Mouse (Mus musculus): ENCODE measurements around the gene Olfr1141. TPM values are rescaled to one million over a fixed set of nuclear protein-coding genes. Genes with fewer than 3 reads are reported as not detected.

The Olfr1141 gene
- not detected in 2 replicates for polyA plus RNA-seq (2016; fragmentation: Nextera tagmentation; extraction: Ambion mirVana)

DNA sequence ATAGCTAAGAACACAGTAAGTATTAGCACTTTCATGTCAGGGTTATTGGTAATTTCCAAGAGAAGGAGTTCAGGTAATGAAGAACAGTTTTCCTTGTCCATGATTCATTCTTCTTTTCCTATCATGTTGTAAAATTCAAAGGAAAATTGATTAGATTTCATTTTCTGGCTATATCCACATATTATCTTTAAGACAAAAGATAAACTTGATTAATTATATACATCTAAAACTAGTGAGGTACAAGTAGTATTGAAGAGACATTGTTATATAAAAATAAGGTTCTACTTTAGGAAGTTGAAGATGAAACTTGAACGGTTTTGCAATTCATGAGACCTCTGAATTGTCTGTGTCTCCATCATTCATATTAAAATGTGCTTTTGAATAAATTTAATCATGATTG is at the start of gene Olfr1141:
Gene Olfr1141, minus strand, starts transcription at position 101 of the 400 bp plus-strand sequence.
- H3K9me3 ChIP-seq, result no peaks in the 10 kb centered on the region
- no peak for ATAC-seq (ENCODE audit: insufficient number of reproducible peaks, insufficient read depth, low FRiP score, low TSS enrichment)
- H3K27me3 ChIP-seq, result no peaks in the 10 kb centered on the region
- H3K4me2 ChIP-seq (replicated peaks), result no peak within 1 kb of the TSS
- 84% methylated on average over 1 of the region's 1 CpGs for WGBS
- no peak within 1 kb of the TSS for H3K4me3 ChIP-seq
- no peak within 1 kb of the TSS for H3K27ac ChIP-seq
- H3K4me1 ChIP-seq, result no peaks in the 10 kb centered on the region
- H3K36me3 ChIP-seq, result no peaks in the 10 kb centered on the region
- no peak within 1 kb of the TSS for H3K9ac ChIP-seq

DNA sequence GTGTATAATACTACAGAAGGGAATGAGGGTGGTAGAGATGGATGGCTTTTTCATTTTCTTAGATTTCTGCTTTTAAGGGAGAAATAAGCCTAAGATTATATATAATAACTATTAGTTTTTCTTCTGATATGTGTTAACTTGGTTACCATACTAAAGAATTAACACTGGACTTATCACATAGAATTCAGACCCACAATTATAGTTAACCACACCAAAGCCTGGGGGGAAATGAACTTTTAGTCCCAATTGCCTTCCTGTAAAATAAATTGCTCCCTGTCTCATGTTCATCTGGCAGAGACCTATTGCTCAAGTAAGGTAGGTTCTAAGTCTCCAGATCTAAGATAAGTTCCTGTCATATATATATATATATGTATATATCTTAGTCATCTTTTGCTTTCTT is 46.5 kb upstream of the Olfr1141 start, which contains the start of gene Olfr1143:
Gene Olfr1143, plus strand, starts transcription at position 301 of the 400 bp plus-strand sequence.
- H3K9ac ChIP-seq, result no peak within 1 kb of the TSS
- no peak within 1 kb of the TSS for H3K27ac ChIP-seq
- H3K4me2 ChIP-seq (replicated peaks), result no peak within 1 kb of the TSS
- no peak for ATAC-seq (ENCODE audit: insufficient number of reproducible peaks, insufficient read depth, low FRiP score, low TSS enrichment)
- H3K9me3 ChIP-seq, result no peaks in the 10 kb centered on the region
- H3K4me3 ChIP-seq, result no peak within 1 kb of the TSS
- H3K36me3 ChIP-seq, result no peaks in the 10 kb centered on the region
- no peaks in the 10 kb centered on the region for H3K27me3 ChIP-seq
- H3K4me1 ChIP-seq, result no peaks in the 10 kb centered on the region

DNA sequence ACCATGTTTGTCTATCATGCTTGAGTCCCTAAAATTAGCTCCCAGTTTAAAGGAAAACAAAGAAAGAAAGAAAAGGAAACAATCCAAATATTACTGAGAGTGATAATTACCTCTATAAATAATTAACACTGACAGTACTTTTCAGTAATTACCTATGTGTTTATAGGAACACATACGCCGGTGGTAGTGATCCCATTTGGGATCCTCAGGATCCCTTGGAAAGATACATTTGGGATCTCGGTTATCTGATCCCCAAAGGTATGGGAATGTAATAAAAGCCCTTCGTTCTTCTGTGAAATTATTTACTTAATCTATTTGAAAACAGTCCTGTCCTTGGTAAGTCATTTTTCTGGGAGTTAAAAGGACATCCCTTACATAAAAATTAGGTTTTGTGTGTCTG is 25.4 kb upstream of the Olfr1141 start, which contains the start of gene Olfr152:
Gene Olfr152, plus strand, starts transcription at position 301 of the 400 bp plus-strand sequence.
- Histone ChIP-seq H3K4me3 (no peak within 1 kb of the TSS), H3K4me1 (no peaks in the 10 kb centered on the region), H3K9ac (no peak within 1 kb of the TSS), H3K27ac (no peak within 1 kb of the TSS), H3K9me3 (no peaks in the 10 kb centered on the region), H3K36me3 (no peaks in the 10 kb centered on the region), H3K27me3 (no peaks in the 10 kb centered on the region), H3K4me2 (replicated peaks) (no peak within 1 kb of the TSS)
- WGBS, result 79% methylated on average over 4 of the region's 4 CpGs
- ATAC-seq (ENCODE audit: insufficient number of reproducible peaks, insufficient read depth, low FRiP score, low TSS enrichment), result no peak

DNA sequence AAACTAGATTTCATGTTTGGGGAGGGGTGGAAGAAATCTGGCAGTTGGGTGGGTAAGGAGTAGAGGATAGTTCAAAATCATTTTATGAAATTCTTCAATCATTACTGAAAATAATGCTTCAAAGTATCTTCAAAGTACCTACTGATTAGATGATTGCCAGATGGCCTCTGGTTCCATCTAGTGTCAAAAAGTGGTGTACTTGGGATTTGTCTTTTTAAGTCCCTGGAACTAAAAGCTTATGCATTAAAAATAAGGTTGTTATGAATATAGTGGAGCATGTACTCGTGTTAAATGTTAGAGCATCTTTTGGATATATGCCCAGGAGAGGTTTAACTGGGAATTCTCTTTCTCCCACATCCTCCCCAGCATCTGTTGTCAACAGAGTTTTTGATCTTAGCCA is 22.4 kb upstream of the Olfr1141 start:
- Histone ChIP-seq H3K9ac (no peak overlapping the region), H3K4me3 (no peak overlapping the region), H3K27ac (no peak overlapping the region), H3K27me3 (no peaks in the 10 kb centered on the region), H3K36me3 (no peaks in the 10 kb centered on the region), H3K4me1 (no peaks in the 10 kb centered on the region), H3K9me3 (no peaks in the 10 kb centered on the region), H3K4me2 (replicated peaks) (no peak overlapping the region)
- ATAC-seq (ENCODE audit: insufficient number of reproducible peaks, insufficient read depth, low FRiP score, low TSS enrichment), result no peak
- 53% methylated on average over 1 of the region's 1 CpGs for WGBS

DNA sequence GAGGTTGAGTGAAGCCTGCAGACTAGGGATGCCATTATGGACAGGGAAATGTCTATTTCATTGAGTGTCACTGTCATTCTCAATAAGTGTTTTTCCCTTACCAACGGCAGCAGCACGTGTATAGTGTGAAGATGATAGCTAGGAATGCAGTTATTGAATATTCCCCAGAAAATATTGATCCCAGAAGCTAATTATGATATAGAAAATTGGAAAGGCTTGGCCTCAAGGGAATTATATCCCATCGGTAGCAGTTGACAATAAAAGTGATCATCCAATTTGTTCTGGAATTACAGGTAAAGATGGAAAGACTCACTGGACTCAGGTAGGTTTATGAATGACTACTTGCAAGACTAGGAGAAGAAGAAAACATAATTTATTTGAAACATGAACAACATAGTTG is 10.3 kb downstream of the Olfr1141 start, which contains the start of gene Olfr1140:
Gene Olfr1140, plus strand, starts transcription at position 301 of the 400 bp plus-strand sequence.
- no peaks in the 10 kb centered on the region for H3K36me3 ChIP-seq
- no peak for ATAC-seq (ENCODE audit: insufficient number of reproducible peaks, insufficient read depth, low FRiP score, low TSS enrichment)
- WGBS, result 78% methylated on average over 3 of the region's 3 CpGs

DNA sequence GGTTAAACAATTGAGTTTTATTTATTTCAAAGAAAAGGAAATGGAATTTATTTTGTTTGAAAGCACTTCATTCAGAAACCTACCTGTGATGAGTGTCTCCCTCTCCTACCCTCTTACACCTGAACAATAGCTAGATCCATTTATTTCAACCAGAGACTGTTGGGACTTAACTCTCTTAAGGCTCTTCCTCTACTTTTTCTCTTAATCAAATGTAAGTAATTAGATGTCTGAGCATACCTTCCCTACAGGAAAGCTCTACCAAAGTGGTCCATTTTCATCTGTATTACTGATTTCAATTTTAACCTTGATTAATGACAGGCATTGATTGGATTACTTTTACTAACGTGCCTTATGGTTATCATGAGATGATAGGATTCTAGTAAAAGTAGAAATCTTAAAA is 13.9 kb downstream of the Olfr1141 start, which contains the start of gene Olfr1138:
Gene Olfr1138, minus strand, starts transcription at position 101 of the 400 bp plus-strand sequence.
- no peak within 1 kb of the TSS for H3K9ac ChIP-seq
- H3K4me2 ChIP-seq (replicated peaks), result no peak within 1 kb of the TSS
- no peaks in the 10 kb centered on the region for H3K4me1 ChIP-seq
- no peaks in the 10 kb centered on the region for H3K36me3 ChIP-seq
- no peak for ATAC-seq (ENCODE audit: insufficient number of reproducible peaks, insufficient read depth, low FRiP score, low TSS enrichment)
- H3K27me3 ChIP-seq, result no peaks in the 10 kb centered on the region
- H3K4me3 ChIP-seq, result no peak within 1 kb of the TSS
- H3K27ac ChIP-seq, result no peak within 1 kb of the TSS
- 64% methylated on average over 1 of the region's 1 CpGs for WGBS
- no peaks in the 10 kb centered on the region for H3K9me3 ChIP-seq

More for the DNA sequence above, 10.3 kb downstream of the Olfr1141 start, which contains the start of gene Olfr1140:
- Histone ChIP-seq H3K9me3 (no peaks in the 10 kb centered on the region), H3K4me1 (no peaks in the 10 kb centered on the region), H3K4me3 (no peak within 1 kb of the TSS), H3K9ac (no peak within 1 kb of the TSS), H3K27ac (no peak within 1 kb of the TSS), H3K27me3 (no peaks in the 10 kb centered on the region), H3K4me2 (replicated peaks) (no peak within 1 kb of the TSS)

DNA sequence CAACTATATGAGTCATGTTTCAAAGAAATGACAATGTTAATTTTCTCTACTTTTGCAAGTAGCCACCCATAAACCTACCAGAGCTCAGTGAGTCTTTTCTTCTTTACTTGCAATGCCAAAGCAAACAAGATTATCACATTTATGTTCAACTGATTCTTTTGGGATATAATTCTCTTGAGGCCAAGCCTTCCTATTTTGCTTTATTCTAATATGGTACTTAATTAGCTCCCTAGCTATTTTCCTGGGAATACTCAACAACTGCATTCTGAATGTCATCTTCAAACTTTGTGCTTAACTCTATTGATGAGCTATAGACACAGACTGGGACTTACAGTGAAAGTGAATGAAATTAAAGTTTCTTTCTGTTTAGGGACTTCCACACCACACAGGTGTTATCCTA is 40.7 kb downstream of the Olfr1141 start, which contains the start of gene Olfr1137:
Gene Olfr1137, minus strand, starts transcription at position 101 of the 400 bp plus-strand sequence.
- H3K9me3 ChIP-seq, result no peaks in the 10 kb centered on the region
- H3K4me1 ChIP-seq, result no peaks in the 10 kb centered on the region
- no peaks in the 10 kb centered on the region for H3K36me3 ChIP-seq
- H3K9ac ChIP-seq, result no peak within 1 kb of the TSS
- H3K27ac ChIP-seq, result no peak within 1 kb of the TSS
- ATAC-seq (ENCODE audit: insufficient number of reproducible peaks, insufficient read depth, low FRiP score, low TSS enrichment), result no peak
- H3K27me3 ChIP-seq, result no peaks in the 10 kb centered on the region
- no peak within 1 kb of the TSS for H3K4me2 ChIP-seq (replicated peaks)
- H3K4me3 ChIP-seq, result no peak within 1 kb of the TSS

Other genes with a start within 250 kb of the Olfr1141 start
- gene Pramel6, start 247.4 kb downstream of the Olfr1141 start, polyA plus RNA-seq (2016; fragmentation: Nextera tagmentation; extraction: Ambion mirVana), result not detected in 2 replicates
- gene Olfr153, start 222.2 kb downstream of the Olfr1141 start, polyA plus RNA-seq (2016; fragmentation: Nextera tagmentation; extraction: Ambion mirVana), result not detected in 2 replicates
- gene Olfr1128, start 208.4 kb downstream of the Olfr1141 start, polyA plus RNA-seq (2016; fragmentation: Nextera tagmentation; extraction: Ambion mirVana), result not detected in 2 replicates
- not detected in 2 replicates for gene Olfr1129, start 180.1 kb downstream of the Olfr1141 start, polyA plus RNA-seq (2016; fragmentation: Nextera tagmentation; extraction: Ambion mirVana)
- not detected in 2 replicates for gene Olfr1130, start 147.8 kb downstream of the Olfr1141 start, polyA plus RNA-seq (2016; fragmentation: Nextera tagmentation; extraction: Ambion mirVana)
- gene Olfr1131, start 126.9 kb downstream of the Olfr1141 start, polyA plus RNA-seq (2016; fragmentation: Nextera tagmentation; extraction: Ambion mirVana), result not detected in 2 replicates
- not detected in 2 replicates for gene Olfr1132, start 116.5 kb downstream of the Olfr1141 start, polyA plus RNA-seq (2016; fragmentation: Nextera tagmentation; extraction: Ambion mirVana)
- gene Olfr1133, start 106.6 kb downstream of the Olfr1141 start, polyA plus RNA-seq (2016; fragmentation: Nextera tagmentation; extraction: Ambion mirVana), result not detected in 2 replicates
- gene Olfr1134, start 95.5 kb downstream of the Olfr1141 start, polyA plus RNA-seq (2016; fragmentation: Nextera tagmentation; extraction: Ambion mirVana), result not detected in 2 replicates
- not detected in 2 replicates for gene Olfr1135, start 80.3 kb downstream of the Olfr1141 start, polyA plus RNA-seq (2016; fragmentation: Nextera tagmentation; extraction: Ambion mirVana)
- not detected in 2 replicates for gene Olfr1136, start 60.0 kb downstream of the Olfr1141 start, polyA plus RNA-seq (2016; fragmentation: Nextera tagmentation; extraction: Ambion mirVana)
- not detected in 2 replicates for gene Olfr1137, start 40.8 kb downstream of the Olfr1141 start, polyA plus RNA-seq (2016; fragmentation: Nextera tagmentation; extraction: Ambion mirVana)
- gene Olfr1138, start 14.0 kb downstream of the Olfr1141 start, polyA plus RNA-seq (2016; fragmentation: Nextera tagmentation; extraction: Ambion mirVana), result not detected in 2 replicates
- not detected in 2 replicates for gene Olfr1140, start 10.2 kb downstream of the Olfr1141 start, polyA plus RNA-seq (2016; fragmentation: Nextera tagmentation; extraction: Ambion mirVana)
- not detected in 2 replicates for gene Olfr152, start 25.5 kb upstream of the Olfr1141 start, polyA plus RNA-seq (2016; fragmentation: Nextera tagmentation; extraction: Ambion mirVana)
- gene Olfr1143, start 46.6 kb upstream of the Olfr1141 start, polyA plus RNA-seq (2016; fragmentation: Nextera tagmentation; extraction: Ambion mirVana), result not detected in 2 replicates
- gene Olfr1145, start 55.8 kb upstream of the Olfr1141 start, polyA plus RNA-seq (2016; fragmentation: Nextera tagmentation; extraction: Ambion mirVana), result not detected in 2 replicates
- gene Olfr1148, start 76.5 kb upstream of the Olfr1141 start, polyA plus RNA-seq (2016; fragmentation: Nextera tagmentation; extraction: Ambion mirVana), result not detected in 2 replicates
- not detected in 2 replicates for gene Olfr1150-ps1, start 90.0 kb upstream of the Olfr1141 start, polyA plus RNA-seq (2016; fragmentation: Nextera tagmentation; extraction: Ambion mirVana)
- gene Olfr1151, start 101.9 kb upstream of the Olfr1141 start, polyA plus RNA-seq (2016; fragmentation: Nextera tagmentation; extraction: Ambion mirVana), result not detected in 2 replicates
- gene Olfr1152, start 112.5 kb upstream of the Olfr1141 start, polyA plus RNA-seq (2016; fragmentation: Nextera tagmentation; extraction: Ambion mirVana), result 0.03 TPM in 1 of 2 replicates, not detected in the other
- gene Olfr1153, start 141.0 kb upstream of the Olfr1141 start, polyA plus RNA-seq (2016; fragmentation: Nextera tagmentation; extraction: Ambion mirVana), result not detected in 2 replicates
- not detected in 2 replicates for gene Olfr1154, start 151.2 kb upstream of the Olfr1141 start, polyA plus RNA-seq (2016; fragmentation: Nextera tagmentation; extraction: Ambion mirVana)
- gene Olfr1155, start 191.1 kb upstream of the Olfr1141 start, polyA plus RNA-seq (2016; fragmentation: Nextera tagmentation; extraction: Ambion mirVana), result not detected in 2 replicates
- gene Olfr1156, start 199.1 kb upstream of the Olfr1141 start, polyA plus RNA-seq (2016; fragmentation: Nextera tagmentation; extraction: Ambion mirVana), result not detected in 2 replicates
- gene Olfr1157, start 214.3 kb upstream of the Olfr1141 start, polyA plus RNA-seq (2016; fragmentation: Nextera tagmentation; extraction: Ambion mirVana), result not detected in 2 replicates
- not detected in 2 replicates for gene Olfr74, start 220.7 kb upstream of the Olfr1141 start, polyA plus RNA-seq (2016; fragmentation: Nextera tagmentation; extraction: Ambion mirVana)
- not detected in 2 replicates for gene Olfr1158, start 236.1 kb upstream of the Olfr1141 start, polyA plus RNA-seq (2016; fragmentation: Nextera tagmentation; extraction: Ambion mirVana)

All from embryonic facial prominence, embryonic 12.5 days (tissue).